Mouse (Mus musculus) liver, postnatal 0 days (tissue): ENCODE data around the gene C1qtnf2. TPM values are rescaled to one million over a fixed set of nuclear protein-coding genes. Genes with fewer than 3 reads are reported as not detected.

Source experiments
- ATAC-seq: fragments of 200-750 bp; cut with Nextera tagmentation; 2 replicates; pipeline ENCODE4 v1.8.0; 2017; ENCODE audit warnings: mild to moderate bottlenecking, moderate library complexity
- DNase-seq: peaks from one replicate; pipeline ENCODE4 v3.0.0-alpha.2; 2016
- H3K27ac ChIP-seq: fragments of 300-500 bp; sonication (generic); 2 replicates; pipeline ENCODE4 v1.5.1; 2014; ENCODE audit warnings: antibody characterized with exemption, moderate library complexity, mild to moderate bottlenecking, low read depth
- H3K27me3 ChIP-seq: fragments of 300-500 bp; sonication (generic); 2 replicates; pipeline ENCODE4 v1.6.1; 2014; ENCODE audit warnings: low read length, control low read depth, mixed read lengths; ENCODE audit not compliant: insufficient read depth
- H3K36me3 ChIP-seq: fragments of 300-500 bp; sonication (generic); replicated peaks from 2 replicates; pipeline ENCODE4 v1.6.1; 2014; ENCODE audit warnings: mild to moderate bottlenecking, control low read depth, low read length, moderate library complexity, mixed read lengths; ENCODE audit not compliant: insufficient read depth
- H3K4me1 ChIP-seq: fragments of 300-500 bp; sonication (generic); 2 replicates; pipeline ENCODE4 v1.6.1; 2014; ENCODE audit warnings: antibody characterized with exemption, mild to moderate bottlenecking, control low read depth; ENCODE audit not compliant: insufficient read depth
- H3K4me2 ChIP-seq: fragments of 300-500 bp; sonication (generic); 2 replicates; pipeline ENCODE4 v1.6.1; 2014; ENCODE audit warnings: low read depth, mild to moderate bottlenecking, low read length, moderate library complexity, mixed read lengths
- H3K4me3 ChIP-seq: fragments of 300-500 bp; sonication (generic); 2 replicates; pipeline ENCODE4 v1.5.1; 2014; ENCODE audit warnings: low read depth, low read length
- H3K9ac ChIP-seq: fragments of 300-500 bp; sonication (generic); replicated peaks from 2 replicates; pipeline ENCODE4 v1.6.1; 2014; ENCODE audit warnings: mild to moderate bottlenecking, moderate library complexity
- H3K9me3 ChIP-seq: fragments of 300-500 bp; sonication (generic); 2 replicates; pipeline ENCODE4 v1.6.1; 2016; ENCODE audit warnings: mild to moderate bottlenecking, control low read depth, low read length, mixed read lengths
- CTCF ChIP-seq: sonication (generic); IDR thresholded peaks from 2 replicates; pipeline ENCODE4 v1.5.1; 2016; ENCODE audit warnings: antibody characterized with exemption, low read depth
- EP300 ChIP-seq: IDR thresholded peaks from 2 replicates; pipeline ENCODE4 v1.6.1; 2016; ENCODE audit warnings: antibody characterized with exemption, low read depth, mild to moderate bottlenecking
- WGBS: fragments of 180-500 bp; shearing (Covaris S2); extraction: QIAGEN DNeasy Blood & Tissue Kit; methylation state at CpG from one replicate; pipeline ENCODE4 v1.1.7; 2014; ENCODE audit not compliant: insufficient replicate concordance; 5-methylcytosine and 5-hydroxymethylcytosine counted together
- polyA plus RNA-seq: library from polyadenylated mRNA; unstranded; fragments of >200 nt; fragmentation: Nextera tagmentation; extraction: Ambion mirVana; gene quantifications from 2 replicates; pipeline ENCODE4 v1.2.1, GENCODE M21; 2015

Gene C1qtnf2
- 2.5 and 2.7 TPM in 2 replicates for polyA plus RNA-seq

DNA sequence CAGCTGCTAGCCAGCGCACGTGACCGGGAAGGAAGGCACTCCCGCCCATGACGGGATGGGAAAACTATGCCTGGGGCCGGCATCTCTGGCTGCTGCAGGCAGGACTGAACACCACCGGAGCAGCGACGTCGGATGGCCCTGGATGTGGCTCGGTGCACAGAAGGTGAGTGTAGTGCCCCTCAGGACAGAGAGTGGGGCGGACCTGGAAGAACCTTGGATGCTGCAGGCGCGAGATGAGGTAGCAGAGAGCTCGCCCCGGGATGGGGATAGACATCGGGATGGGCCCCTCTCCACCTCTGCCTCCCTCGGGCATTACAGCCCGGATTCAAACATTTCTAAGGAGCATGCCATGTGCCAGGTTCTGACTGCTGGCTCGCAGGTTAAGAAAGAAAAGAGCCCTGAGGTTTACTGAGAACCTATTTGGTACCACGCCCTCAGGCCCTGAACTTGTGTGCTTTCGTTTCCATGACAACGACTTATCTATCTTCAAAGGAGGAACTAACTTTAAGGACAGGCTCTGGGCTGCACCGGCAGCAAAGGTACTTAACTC is at the start of gene C1qtnf2:
C1qtnf2 (plus strand) TSS at position 52 of the 550 bp plus-strand sequence.
- no peak for TF ChIP-seq EP300
- no peak for TF ChIP-seq CTCF
- H3K27ac ChIP-seq, result no peak within 1 kb of the TSS
- H3K9me3 ChIP-seq, result no peaks in the 10 kb centered on the region
- H3K36me3 ChIP-seq, result no peaks in the 10 kb centered on the region
- ATAC-seq, result no peak
- H3K9ac ChIP-seq, result no peak within 1 kb of the TSS
- no peaks in the 10 kb centered on the region for H3K27me3 ChIP-seq
- H3K4me2 ChIP-seq, result peak within 1 kb of the TSS; percentile 27
- no peaks in the 10 kb centered on the region for H3K4me1 ChIP-seq
- 0 out of 2 replicates have a peak within 1 kb of the TSS, but pooled peaks have one; percentile 9 for H3K4me3 ChIP-seq
- no peak for DNase-seq
- 8% methylated on average over 24 of the region's 24 CpGs for WGBS

DNA sequence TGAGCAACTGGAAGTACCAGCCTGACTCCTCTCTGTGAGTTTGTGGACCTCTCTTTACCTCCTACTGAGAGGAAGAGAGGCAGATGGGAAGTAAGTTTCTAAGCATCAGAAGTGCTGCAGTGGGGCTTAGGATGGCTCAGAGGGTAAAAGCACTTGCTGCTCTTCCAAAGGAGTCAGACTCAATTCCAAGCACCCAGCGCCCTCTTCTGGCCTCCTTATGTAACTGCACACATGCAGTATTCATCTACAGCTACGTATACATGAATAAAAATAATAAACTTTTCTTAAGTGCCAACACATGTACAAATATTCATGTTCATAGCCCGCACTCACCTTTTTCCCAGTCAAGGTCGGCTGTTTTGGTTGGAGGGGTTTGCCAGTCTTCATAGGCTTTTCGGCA is 49.7 kb upstream of the C1qtnf2 start:
- TF ChIP-seq EP300 (no peak), CTCF (peak; percentile 62)
- no peak overlapping the region for H3K4me2 ChIP-seq
- H3K4me3 ChIP-seq, result no peak overlapping the region
- H3K36me3 ChIP-seq, result peaks cover 15% of the 10 kb centered on the region
- ATAC-seq (no peak), DNase-seq (no peak)
- 72% methylated on average over 5 of the region's 5 CpGs for WGBS
- H3K27me3 ChIP-seq, result no peaks in the 10 kb centered on the region
- peaks cover 11% of the 10 kb centered on the region for H3K4me1 ChIP-seq
- H3K9me3 ChIP-seq, result no peaks in the 10 kb centered on the region
- no peak overlapping the region for H3K27ac ChIP-seq
- H3K9ac ChIP-seq, result no peak overlapping the region

DNA sequence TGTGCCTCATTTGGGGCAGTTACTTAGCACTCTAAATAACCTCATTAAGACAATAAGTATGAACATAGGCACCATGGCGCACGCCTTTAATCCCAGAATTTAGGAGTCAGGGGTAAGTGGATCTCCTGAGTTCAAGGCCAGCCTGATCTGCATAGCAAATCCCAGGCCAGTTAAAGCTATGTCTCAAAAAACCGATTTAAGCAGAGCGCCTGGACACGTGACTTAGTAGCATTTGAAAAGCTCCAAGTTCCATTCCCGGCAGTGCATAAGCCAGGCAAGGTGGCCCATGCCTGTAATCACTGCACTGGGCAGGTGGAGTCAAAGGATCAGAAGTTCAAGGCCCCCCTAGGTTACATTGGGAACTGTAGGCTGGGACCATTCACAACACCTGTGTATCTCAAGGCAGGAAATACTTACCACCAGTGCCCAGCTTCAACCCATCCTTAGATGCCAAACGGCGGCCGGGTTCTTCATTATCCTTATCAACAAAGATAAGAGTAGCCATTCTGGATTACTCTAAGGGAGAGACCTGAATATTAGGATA is 48.8 kb upstream of the C1qtnf2 start:
- Histone ChIP-seq H3K4me3 (peak overlapping the region; percentile 63), H3K4me1 (peaks cover 11% of the 10 kb centered on the region), H3K9me3 (no peaks in the 10 kb centered on the region), H3K27ac (no peak overlapping the region; the same call in 1 of the 2 replicates), H3K36me3 (peaks cover 12% of the 10 kb centered on the region), H3K4me2 (peak overlapping the region; percentile 76), H3K9ac (peak overlapping the region; percentile 78), H3K27me3 (no peaks in the 10 kb centered on the region)
- no peak for TF ChIP-seq CTCF
- no peak for TF ChIP-seq EP300
- ATAC-seq (no peak), DNase-seq (no peak)
- 72% methylated on average over 9 of the region's 9 CpGs for WGBS

- H3K4me3 ChIP-seq, result peak within 1 kb of the TSS; percentile 63
- H3K4me2 ChIP-seq, result peak within 1 kb of the TSS; percentile 76
- H3K9me3 ChIP-seq, result no peaks in the 10 kb centered on the region
- peaks cover 8% of the 10 kb centered on the region for H3K36me3 ChIP-seq
- peak within 1 kb of the TSS; percentile 78 for H3K9ac ChIP-seq
- DNase-seq (peak; percentile 88), ATAC-seq (peak; percentile 99)
- peak within 1 kb of the TSS; percentile 90 for H3K27ac ChIP-seq
- peaks cover 11% of the 10 kb centered on the region for H3K4me1 ChIP-seq
- no peak; the same call in 1 of the 2 replicates for TF ChIP-seq EP300
- no peak; the same call in 1 of the 2 replicates for TF ChIP-seq CTCF
- WGBS, result 3% methylated on average over 27 of the region's 27 CpGs
- no peaks in the 10 kb centered on the region for H3K27me3 ChIP-seq
Observed at GRCm38 (mm10) chr11:43425824-43426413, 48.2 kb upstream of the C1qtnf2 start, which contains the start of gene Pttg1. Pttg1 (minus strand) TSS chr11:43426251.

DNA sequence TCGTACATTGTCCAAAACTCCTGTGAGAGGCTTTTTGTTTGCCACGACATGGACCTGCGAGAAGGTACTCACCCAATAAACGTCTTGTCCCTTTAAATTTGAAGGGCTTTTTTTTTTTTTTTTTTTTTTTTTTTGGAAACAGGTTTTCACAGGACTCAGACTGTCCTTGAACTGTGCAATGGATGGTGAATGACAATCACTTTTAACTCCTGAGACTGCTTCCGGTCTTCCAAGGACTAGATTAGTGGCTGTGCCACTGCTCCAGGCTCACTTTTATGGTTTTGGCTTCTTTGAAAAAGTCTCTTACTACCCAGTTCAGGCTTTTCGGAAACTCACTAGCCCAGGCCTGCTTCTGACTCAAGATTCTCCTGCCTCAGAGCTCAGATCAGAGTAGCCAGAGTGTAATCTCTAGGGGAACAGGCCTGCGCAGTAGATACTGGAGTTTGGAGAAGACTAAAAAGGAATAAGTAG is 47.6 kb upstream of the C1qtnf2 start:
- WGBS, result 14% methylated on average over 7 of the region's 7 CpGs
- peak overlapping the region; percentile 90 for H3K27ac ChIP-seq
- H3K9me3 ChIP-seq, result no peaks in the 10 kb centered on the region
- ATAC-seq (peak; percentile 73), DNase-seq (no peak)
- peak overlapping the region; percentile 76 for H3K4me2 ChIP-seq
- H3K36me3 ChIP-seq, result peaks cover 7% of the 10 kb centered on the region
- peak overlapping the region; percentile 63 for H3K4me3 ChIP-seq
- peaks cover 11% of the 10 kb centered on the region for H3K4me1 ChIP-seq
- TF ChIP-seq EP300 (no peak; the same call in 1 of the 2 replicates), CTCF (no peak)
- peak overlapping the region; percentile 78 for H3K9ac ChIP-seq
- no peaks in the 10 kb centered on the region for H3K27me3 ChIP-seq

DNA sequence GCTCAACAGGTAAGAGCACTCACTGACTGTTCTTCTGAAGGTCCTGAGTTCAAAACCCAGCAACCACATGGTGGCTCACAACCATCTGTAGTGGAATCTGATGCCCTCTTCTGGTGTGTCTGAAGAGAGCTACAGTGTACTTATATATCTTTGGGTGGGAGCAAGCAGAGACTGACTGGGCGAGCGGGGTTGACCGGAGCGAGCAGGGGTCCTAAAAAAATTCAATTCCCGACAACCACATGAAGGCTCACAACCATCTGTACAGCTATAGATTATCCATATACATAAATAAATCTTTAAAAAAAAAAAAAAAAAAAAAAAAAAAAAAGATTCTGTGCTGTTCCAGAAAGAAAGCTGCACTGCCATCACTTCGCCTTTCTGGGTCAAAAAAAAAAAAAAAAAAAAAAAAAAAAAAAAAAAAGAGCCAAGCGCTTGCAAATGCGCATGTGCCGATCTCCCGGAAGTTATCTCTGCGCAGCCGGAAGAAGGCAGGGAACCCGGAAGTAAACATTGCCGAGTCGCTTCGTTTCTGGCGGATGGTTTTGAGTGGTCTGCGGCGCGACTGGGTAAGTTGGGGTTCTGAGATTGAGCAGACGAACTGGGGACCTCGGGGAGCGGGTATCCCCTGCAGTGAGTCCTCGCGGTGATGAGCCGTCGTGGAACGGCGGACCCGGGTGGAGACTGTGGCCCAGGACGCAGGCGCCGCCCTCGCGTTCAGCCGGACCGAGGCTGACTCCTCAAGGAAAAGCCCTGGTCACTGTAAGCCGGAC is 40.6 kb upstream of the C1qtnf2 start, which contains the start of gene Slu7:
Slu7 (plus strand) TSS at position 491 of the 770 bp plus-strand sequence.
- Histone ChIP-seq H3K36me3 (peaks cover 13% of the 10 kb centered on the region), H3K4me1 (peaks cover 12% of the 10 kb centered on the region), H3K4me2 (peak within 1 kb of the TSS; percentile 77), H3K27me3 (no peaks in the 10 kb centered on the region), H3K27ac (peak within 1 kb of the TSS; percentile 55), H3K9me3 (no peaks in the 10 kb centered on the region), H3K4me3 (peak within 1 kb of the TSS; percentile 72), H3K9ac (peak within 1 kb of the TSS; percentile 76)
- TF ChIP-seq EP300 (no peak), CTCF (no peak; the same call in 1 of the 2 replicates)
- WGBS, result 9% methylated on average over 38 of the region's 38 CpGs
- ATAC-seq (peak; percentile 90), DNase-seq (peak; percentile 84)
